Mouse (Mus musculus) common myeloid progenitor, adult 5-6 weeks (primary cell): ENCODE results near the gene Rcc1l. TPM values are rescaled to one million over a fixed set of nuclear protein-coding genes. Genes with fewer than 3 reads are reported as not detected.

Experiments
- ATAC-seq: replicated peaks from 2 replicates; pipeline ENCODE4 v1.8.0; 2016; ENCODE audit warnings: low read depth, mild to moderate bottlenecking, moderate TSS enrichment, inconsistent platforms; ENCODE audit not compliant: poor library complexity, severe bottlenecking
- total RNA-seq: library from RNA; stranded (forward); fragments of 200-1000, 187-1606 nt; gene quantifications from 2 replicates; pipeline ENCODE4 v1.2.3, GENCODE M21; 2017

Rcc1l gene
- total RNA-seq, 1 experiment from 2014 or later = 10.0 TPM

GRCm38 (mm10) chr5:134120135-134120534 is 56.4 kb downstream of the Rcc1l start:
- ATAC-seq = no peak

GRCm38 (mm10) chr5:134119481-134120120 is 57.0 kb downstream of the Rcc1l start:
- no peak for ATAC-seq

- ATAC-seq = no peak
These were observed 57.7 kb downstream of the Rcc1l start for GRCm38 (mm10) chr5:134118798-134119407.

GRCm38 (mm10) chr5:134115639-134116259 is 60.8 kb downstream of the Rcc1l start:
- peak; percentile 91 for ATAC-seq

- no peak for ATAC-seq
These were observed 61.6 kb downstream of the Rcc1l start for GRCm38 (mm10) chr5:134114981-134115380.

- 0 out of 2 replicates have a peak, but pooled peaks have one; percentile 30 for ATAC-seq
These were observed 70.7 kb downstream of the Rcc1l start for GRCm38 (mm10) chr5:134105829-134106228.

- ATAC-seq = 0 out of 2 replicates have a peak, but pooled peaks have one; percentile 16
These were observed 73.9 kb downstream of the Rcc1l start for GRCm38 (mm10) chr5:134102720-134103119.

- ATAC-seq = no peak
These were observed 74.7 kb downstream of the Rcc1l start for GRCm38 (mm10) chr5:134101883-134102282.

- ATAC-seq = no peak
These were observed 75.3 kb downstream of the Rcc1l start for GRCm38 (mm10) chr5:134101322-134101721.

- no peak for ATAC-seq
These were observed 76.3 kb downstream of the Rcc1l start for GRCm38 (mm10) chr5:134100232-134100771.

GRCm38 (mm10) chr5:134099496-134100211 is 76.9 kb downstream of the Rcc1l start, which contains the start of gene Castor2:
TSS of gene Castor2 (plus strand) at chr5:134099711.
- peak; percentile 92 for ATAC-seq

GRCm38 (mm10) chr5:134098976-134099375 is 77.6 kb downstream of the Rcc1l start:
- ATAC-seq = peak; percentile 13

- 0 out of 2 replicates have a peak, but pooled peaks have one; percentile 0 for ATAC-seq
These were observed 78.2 kb downstream of the Rcc1l start for GRCm38 (mm10) chr5:134098341-134098902.

Other genes starting within 250 kb of the Rcc1l start
- gene Castor2, start 77.1 kb downstream of the Rcc1l start, total RNA-seq = 1.0 and 1.8 TPM in 2 replicates
- 5.4 and 7.4 TPM in 2 replicates for gene Gtf2ird2, start 7.2 kb upstream of the Rcc1l start, total RNA-seq
- 52.0 and 54.0 TPM in 2 replicates for gene Ncf1, start 52.9 kb upstream of the Rcc1l start, total RNA-seq
- gene Gtf2i, start 138.0 kb upstream of the Rcc1l start, total RNA-seq = 82.8 and 85.3 TPM in 2 replicates